In the genomic region with DNA sequence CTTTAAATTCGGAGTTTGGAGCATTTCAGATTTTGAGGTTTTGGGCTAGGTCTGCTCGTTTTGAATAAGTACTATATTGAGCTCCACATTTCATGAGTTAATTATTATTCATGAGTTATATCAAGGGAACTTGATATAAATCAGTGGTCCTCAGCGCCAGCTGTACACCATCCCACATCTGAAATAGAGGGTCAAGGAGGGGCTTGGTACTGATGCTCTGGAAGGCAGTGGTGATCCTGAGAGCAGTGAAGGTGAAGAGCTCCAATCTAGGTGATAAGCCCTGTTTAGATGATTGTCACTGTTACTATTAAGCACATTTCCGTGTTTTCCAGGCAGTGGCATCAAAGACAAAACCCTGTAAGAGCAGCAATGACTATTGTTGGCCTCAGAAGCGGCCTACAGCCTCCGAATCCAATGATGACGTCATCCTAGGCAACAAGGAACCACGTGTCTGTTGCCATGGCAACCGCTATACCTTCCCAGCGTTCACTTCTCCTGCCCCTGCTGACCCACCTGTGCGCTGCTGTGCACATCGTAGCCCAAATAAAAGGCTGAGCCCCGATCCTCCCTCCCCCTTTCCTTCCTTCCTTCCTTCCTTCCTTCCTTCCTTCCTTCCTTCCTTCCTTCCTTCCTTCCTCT, we compare ENCODE assay signal across 32 mouse cellular contexts. TPM values are rescaled to one million over a fixed set of nuclear protein-coding genes. Genes with fewer than 3 reads are reported as not detected.
DNase-seq lines count a peak whose midpoint lies in the region; ATAC-seq lines count a peak whose summit lies in the region.
"Had no signal": no experiment of that assay in that cellular context is flagged by ENCODE, and none has a peak within 500 bp of the region (broad histone marks: within the 10 kb centered on the region; RNA-seq: fewer than 3 reads in every experiment).

No protein-coding gene starts in this region.

- peak; percentile 21 for DNase-seq in embryo, embryonic 10 days (ENCODE audit: low spot score)
- no peak for DNase-seq in embryo, embryonic 9.5 days (ENCODE audit: extremely low spot score)
- DNase-seq in hindbrain, embryonic 14.5 days (ENCODE audit: low spot score), result peak; percentile 46
- DNase-seq in hindbrain, embryonic 11.5 days (ENCODE audit: low spot score), result no peak
- peak; percentile 66 for DNase-seq in midbrain, embryonic 14.5 days
- peak; percentile 69 for DNase-seq in R1 (ENCODE audit: low read depth, low spot score)
- DNase-seq in frontal cortex, postnatal 36 days (ENCODE audit: low spot score in 2 of 2), result no peak
- DNase-seq: adrenal gland, adult 8-10 months; cerebellum, adult 2 months; cerebellum, postnatal 25 days; gastrocnemius, postnatal 36 days; heart, postnatal 36 days; kidney, adult 2 months; kidney, postnatal 14 days; liver, postnatal 0 days; right cerebral cortex, adult 18-20 months; right cerebral cortex, postnatal 4 days; thymus, adult 18-20 months; thymus, postnatal 36 days had no signal

- peaks cover 6% of the 10 kb centered on the region for H3K4me1 ChIP-seq in hindbrain, embryonic 14.5 days (replicated peaks; ENCODE audit: control insufficient read depth, insufficient read depth, low read length)
- no peaks in the 10 kb centered on the region; the same call in 1 of the 2 replicates for H3K4me1 ChIP-seq in hindbrain, embryonic 11.5 days (replicated peaks; ENCODE audit: control insufficient read depth, insufficient read depth, low read length)
- H3K4me1 ChIP-seq in midbrain, embryonic 14.5 days (ENCODE audit: control insufficient read depth, insufficient read depth, low read length), result no peaks in the 10 kb centered on the region
- peaks cover 12% of the 10 kb centered on the region for H3K4me1 ChIP-seq in midbrain, embryonic 15.5 days

- no peak overlapping the region for H3K27ac ChIP-seq in hindbrain, embryonic 14.5 days
- H3K27ac ChIP-seq in hindbrain, embryonic 11.5 days (ENCODE audit: low read depth, low read length), result no peak overlapping the region
- no peak overlapping the region for H3K27ac ChIP-seq in midbrain, embryonic 14.5 days (replicated peaks; ENCODE audit: low read depth, low read length)
- H3K27ac ChIP-seq in midbrain, embryonic 15.5 days, result no peak overlapping the region
- H3K27ac ChIP-seq: embryonic facial prominence, embryonic 13.5 days; forebrain, embryonic 13.5 days; heart, embryonic 15.5 days; limb, embryonic 12.5 days; midbrain, embryonic 12.5 days; neural tube, embryonic 13.5 days had no signal

- no peak overlapping the region for H3K9ac ChIP-seq in hindbrain, embryonic 14.5 days
- no peak overlapping the region for H3K9ac ChIP-seq in hindbrain, embryonic 11.5 days (ENCODE audit: low read depth, low read length)
- H3K9ac ChIP-seq in midbrain, embryonic 14.5 days (replicated peaks; ENCODE audit: low read length), result no peak overlapping the region
- no peak overlapping the region for H3K9ac ChIP-seq in midbrain, embryonic 15.5 days
- H3K9ac ChIP-seq: embryonic facial prominence, embryonic 13.5 days; forebrain, embryonic 13.5 days; heart, embryonic 15.5 days; limb, embryonic 12.5 days; liver, postnatal 0 days; midbrain, embryonic 12.5 days; neural tube, embryonic 13.5 days had no signal

- no peak overlapping the region for H3K4me3 ChIP-seq in hindbrain, embryonic 14.5 days (replicated peaks; ENCODE audit: low read length)
- no peak overlapping the region for H3K4me3 ChIP-seq in hindbrain, embryonic 11.5 days (ENCODE audit: low read depth, low read length)
- H3K4me3 ChIP-seq in midbrain, embryonic 14.5 days (replicated peaks; ENCODE audit: low read depth, low read length), result no peak overlapping the region
- H3K4me3 ChIP-seq in midbrain, embryonic 15.5 days, result no peak overlapping the region
- H3K4me3 ChIP-seq: embryonic facial prominence, embryonic 13.5 days; erythroblast, embryonic 14.5 days; forebrain, embryonic 13.5 days; heart, embryonic 15.5 days; limb, embryonic 12.5 days; midbrain, embryonic 12.5 days; myocyte; neural tube, embryonic 13.5 days had no signal

- ATAC-seq in hindbrain, embryonic 14.5 days (ENCODE audit: low FRiP score), result no peak
- ATAC-seq in hindbrain, embryonic 11.5 days (ENCODE audit: low FRiP score), result no peak
- ATAC-seq in midbrain, embryonic 14.5 days (ENCODE audit: low FRiP score, low TSS enrichment), result no peak
- ATAC-seq in midbrain, embryonic 15.5 days (replicated peaks), result no peak
- ATAC-seq: activated CD4-positive, CD25-positive, alpha-beta regulatory T cell, adult 4 months; forebrain, embryonic 13.5 days; liver, postnatal 0 days; lung, postnatal 0 days; Patski had no signal

- H3K9me3 ChIP-seq in hindbrain, embryonic 14.5 days (ENCODE audit: control insufficient read depth, low read length), result no peaks in the 10 kb centered on the region
- no peaks in the 10 kb centered on the region for H3K9me3 ChIP-seq in hindbrain, embryonic 11.5 days (ENCODE audit: control insufficient read depth, low read length)
- H3K9me3 ChIP-seq in midbrain, embryonic 14.5 days (ENCODE audit: control insufficient read depth, low read length), result no peaks in the 10 kb centered on the region
- no peaks in the 10 kb centered on the region for H3K9me3 ChIP-seq in midbrain, embryonic 15.5 days
- H3K9me3 ChIP-seq: embryonic facial prominence, embryonic 13.5 days; forebrain, embryonic 13.5 days; heart, embryonic 15.5 days; limb, embryonic 12.5 days; midbrain, embryonic 12.5 days; neural tube, embryonic 13.5 days had no signal

- H3K4me2 ChIP-seq in hindbrain, embryonic 14.5 days (replicated peaks), result no peak overlapping the region
- H3K4me2 ChIP-seq in hindbrain, embryonic 11.5 days (replicated peaks; ENCODE audit: low read depth, low read length), result no peak overlapping the region
- H3K4me2 ChIP-seq in midbrain, embryonic 14.5 days (ENCODE audit: low read length), result no peak overlapping the region
- H3K4me2 ChIP-seq in midbrain, embryonic 15.5 days, result no peak overlapping the region
- H3K4me2 ChIP-seq: embryonic facial prominence, embryonic 13.5 days; forebrain, embryonic 13.5 days; heart, embryonic 15.5 days; limb, embryonic 12.5 days; liver, embryonic 11.5 days; midbrain, embryonic 12.5 days; neural tube, embryonic 13.5 days had no signal

- 0 out of 2 replicates have a peak, but pooled peaks cover 11% of the 10 kb centered on the region for H3K27me3 ChIP-seq in hindbrain, embryonic 14.5 days (ENCODE audit: control insufficient read depth, insufficient read depth, low read length)
- H3K27me3 ChIP-seq in hindbrain, embryonic 11.5 days (ENCODE audit: control insufficient read depth, insufficient read depth, low read length), result peaks cover 3% of the 10 kb centered on the region
- H3K27me3 ChIP-seq in midbrain, embryonic 14.5 days (ENCODE audit: control insufficient read depth, insufficient read depth, low read length), result peaks cover 8% of the 10 kb centered on the region; the same call in 1 of the 2 replicates
- 0 out of 2 replicates have a peak, but pooled peaks cover 4% of the 10 kb centered on the region for H3K27me3 ChIP-seq in midbrain, embryonic 15.5 days (replicated peaks)
- H3K27me3 ChIP-seq: heart, embryonic 15.5 days; Patski had no signal

- WGBS in hindbrain, embryonic 14.5 days, result 68% methylated on average over 13 of the region's 13 CpGs
- 69% methylated on average over 13 of the region's 13 CpGs for WGBS in hindbrain, embryonic 11.5 days
- WGBS in midbrain, embryonic 14.5 days, result 64% methylated on average over 13 of the region's 13 CpGs
- 63% methylated on average over 13 of the region's 13 CpGs for WGBS in midbrain, embryonic 15.5 days

- no peaks in the 10 kb centered on the region for H3K36me3 ChIP-seq in hindbrain, embryonic 14.5 days (replicated peaks; ENCODE audit: control insufficient read depth, insufficient read depth)
- no peaks in the 10 kb centered on the region for H3K36me3 ChIP-seq in hindbrain, embryonic 11.5 days (ENCODE audit: control insufficient read depth, insufficient read depth, low read length)
- no peaks in the 10 kb centered on the region for H3K36me3 ChIP-seq in midbrain, embryonic 14.5 days (ENCODE audit: control insufficient read depth, insufficient read depth, low read length)
- H3K36me3 ChIP-seq in midbrain, embryonic 15.5 days (replicated peaks), result no peaks in the 10 kb centered on the region
- H3K36me3 ChIP-seq: embryonic facial prominence, embryonic 13.5 days; heart, embryonic 15.5 days; limb, embryonic 12.5 days; midbrain, embryonic 12.5 days; neural tube, embryonic 13.5 days had no signal

RNA-seq across cellular contexts. Expression of a gene that starts 5.2 kb away (rescaled TPM):
- 6.0 and 7.1 TPM in 2 replicates for polyA plus RNA-seq in hindbrain, embryonic 14.5 days (2014; fragmentation: Nextera tagmentation; extraction: Ambion mirVana)
- polyA plus RNA-seq in hindbrain, embryonic 11.5 days (2014; fragmentation: Nextera tagmentation; extraction: Ambion mirVana), result 4.1 and 4.3 TPM in 2 replicates
- 1.3 and 2.8 TPM in 2 replicates for polyA plus RNA-seq in midbrain, embryonic 14.5 days (2014; fragmentation: Nextera tagmentation; extraction: Ambion mirVana)
- 3.5 and 4.0 TPM in 2 replicates for polyA plus RNA-seq in midbrain, embryonic 15.5 days (2015; fragmentation: Nextera tagmentation; extraction: Ambion mirVana)
- polyA plus RNA-seq: activated CD4-positive, CD25-positive, alpha-beta regulatory T cell, adult 4 months had no signal

Comparison
In these comparisons a context has a peak if more than half of its experiments do, and no peak if none do; other contexts are left out.
1. DNase-seq: peak in embryo, embryonic 10 days (single experiment), hindbrain, embryonic 14.5 days (single experiment), midbrain, embryonic 14.5 days (single experiment) and R1 (single experiment); none in embryo, embryonic 9.5 days (single experiment), hindbrain, embryonic 11.5 days (single experiment) and frontal cortex, postnatal 36 days (0 of 2).